Mouse (Mus musculus) spleen, adult 2 months (tissue): ENCODE measurements around the gene B4galt1.

ENCODE experiments used
- CTCF ChIP-seq: fragments of 200-500 bp; IDR thresholded peaks from 2 replicates; pipeline ENCODE4 v1.5.1; 2011; ENCODE audit warnings: mild to moderate bottlenecking, inconsistent platforms; ENCODE audit not compliant: insufficient read depth, insufficient read length, insufficient replicate concordance; ENCODE audit errors: extremely low read depth
- POLR2A ChIP-seq: fragments of 200-500 bp; IDR thresholded peaks from 2 replicates; pipeline ENCODE4 v1.6.1; 2011; ENCODE audit warnings: low read depth, low read length, inconsistent platforms

GRCm38 (mm10) chr4:40876814-40877371, 23.1 kb upstream of the B4galt1 start:
- TF ChIP-seq POLR2A: no peak; the same call in 1 of the 2 replicates
- no peak for TF ChIP-seq CTCF
